Mouse (Mus musculus) left cerebral cortex, adult 11 months (tissue): ENCODE data around the gene Ugt2b35.
"Not testable (repeated sequence)": the region's sequence is repeated elsewhere in the genome, so short reads cannot be mapped to it uniquely, and the experiment has no call there.

Experiments used
- DNase-seq: peaks from one replicate; pipeline ENCODE4 v3.0.0; 2022; ENCODE audit warnings: low spot score

The Ugt2b35 gene

GRCm38 (mm10) chr5:87000395-87001073, at the start of gene Ugt2b35:
Gene Ugt2b35 (plus strand): TSS chr5:87000860.
- no peak for DNase-seq

- DNase-seq = no peak
Measured at GRCm38 (mm10) chr5:86960504-86960903, 40.2 kb upstream of the Ugt2b35 start.

- DNase-seq = no peak
Measured at GRCm38 (mm10) chr5:86961587-86962358, 38.9 kb upstream of the Ugt2b35 start.

- DNase-seq = not testable (repeated sequence)
Measured at GRCm38 (mm10) chr5:86962849-86963248, 37.8 kb upstream of the Ugt2b35 start.

- not testable (repeated sequence) for DNase-seq
Measured at GRCm38 (mm10) chr5:86967271-86967670, 33.4 kb upstream of the Ugt2b35 start.

GRCm38 (mm10) chr5:87004735-87005134, 4.1 kb downstream of the Ugt2b35 start:
- DNase-seq = no peak

GRCm38 (mm10) chr5:87015477-87015876, 14.8 kb downstream of the Ugt2b35 start:
- no peak for DNase-seq

- no peak for DNase-seq
Measured at GRCm38 (mm10) chr5:87027359-87027758, 26.7 kb downstream of the Ugt2b35 start.

GRCm38 (mm10) chr5:87030624-87031023, 30.0 kb downstream of the Ugt2b35 start:
- DNase-seq = no peak
